Mouse (Mus musculus) forebrain, embryonic 15.5 days (tissue): ENCODE measurements at regions not wholly inside any gene's neighbourhood (a gene's known extent, or its start where the extent isn't known, plus 50 kb on each side); places are given as distances from the start of the nearest gene placed in this dataset.
A peak's percentile ranks its signal among the peaks of the same experiment; 100 is the strongest.

Source experiments
- ATAC-seq: fragments of 200-750 bp; cut with Nextera tagmentation; replicated peaks from 2 replicates; pipeline ENCODE4 v1.8.0; 2017; ENCODE audit warnings: mild to moderate bottlenecking, moderate TSS enrichment, moderate library complexity
- H3K27ac ChIP-seq: fragments of 300-500 bp; sonication (generic); replicated peaks from 2 replicates; pipeline ENCODE4 v1.5.1; 2015; ENCODE audit warnings: mild to moderate bottlenecking, inconsistent platforms
- H3K27me3 ChIP-seq: fragments of 300-500 bp; sonication (generic); 2 replicates; pipeline ENCODE4 v1.6.1; 2015; ENCODE audit warnings: inconsistent platforms
- H3K36me3 ChIP-seq: fragments of 300-500 bp; sonication (generic); 2 replicates; pipeline ENCODE4 v1.6.1; 2015; ENCODE audit warnings: mild to moderate bottlenecking, inconsistent platforms
- H3K4me1 ChIP-seq: fragments of 300-500 bp; sonication (generic); 2 replicates; pipeline ENCODE4 v1.6.1; 2015; ENCODE audit warnings: inconsistent platforms
- H3K4me2 ChIP-seq: fragments of 300-500 bp; sonication (generic); replicated peaks from 2 replicates; pipeline ENCODE4 v1.6.1; 2015; ENCODE audit warnings: mild to moderate bottlenecking, inconsistent platforms
- H3K4me3 ChIP-seq: fragments of 300-500 bp; sonication (generic); 2 replicates; pipeline ENCODE4 v1.5.1; 2015; ENCODE audit warnings: mild to moderate bottlenecking, inconsistent platforms
- H3K9ac ChIP-seq: fragments of 300-500 bp; sonication (generic); replicated peaks from 2 replicates; pipeline ENCODE4 v1.6.1; 2015; ENCODE audit warnings: mild to moderate bottlenecking, inconsistent platforms
- H3K9me3 ChIP-seq: fragments of 300-500 bp; sonication (generic); 2 replicates; pipeline ENCODE4 v1.6.1; 2016; ENCODE audit warnings: inconsistent platforms
- WGBS: fragments of 180-500 bp; shearing (Covaris S2); methylation state at CpG from one replicate; pipeline ENCODE4 v1.1.7; 2015; ENCODE audit warnings: mixed read lengths; 5-methylcytosine and 5-hydroxymethylcytosine counted together

- no peak overlapping the region for H3K4me2 ChIP-seq
- H3K4me1 ChIP-seq = no peaks in the 10 kb centered on the region
- H3K27me3 ChIP-seq = no peaks in the 10 kb centered on the region
- 70% methylated on average over 2 of the region's 2 CpGs for WGBS
- no peak overlapping the region for H3K9ac ChIP-seq
- no peak overlapping the region for H3K4me3 ChIP-seq
- ATAC-seq = no peak
- H3K9me3 ChIP-seq = no peaks in the 10 kb centered on the region
- no peaks in the 10 kb centered on the region for H3K36me3 ChIP-seq
- H3K27ac ChIP-seq = no peak overlapping the region
These were observed 190.0 kb upstream of the Cdh5 start for GRCm38 (mm10) chr8:103911287-103912015.

- Histone ChIP-seq H3K36me3 (no peaks in the 10 kb centered on the region), H3K9me3 (no peaks in the 10 kb centered on the region), H3K27ac (no peak overlapping the region), H3K4me3 (no peak overlapping the region), H3K9ac (no peak overlapping the region), H3K4me2 (no peak overlapping the region), H3K4me1 (no peaks in the 10 kb centered on the region), H3K27me3 (no peaks in the 10 kb centered on the region)
- 79% methylated on average over 9 of the region's 9 CpGs for WGBS
- no peak for ATAC-seq
These were observed 188.2 kb upstream of the Cdh5 start for GRCm38 (mm10) chr8:103912983-103913926.

DNA sequence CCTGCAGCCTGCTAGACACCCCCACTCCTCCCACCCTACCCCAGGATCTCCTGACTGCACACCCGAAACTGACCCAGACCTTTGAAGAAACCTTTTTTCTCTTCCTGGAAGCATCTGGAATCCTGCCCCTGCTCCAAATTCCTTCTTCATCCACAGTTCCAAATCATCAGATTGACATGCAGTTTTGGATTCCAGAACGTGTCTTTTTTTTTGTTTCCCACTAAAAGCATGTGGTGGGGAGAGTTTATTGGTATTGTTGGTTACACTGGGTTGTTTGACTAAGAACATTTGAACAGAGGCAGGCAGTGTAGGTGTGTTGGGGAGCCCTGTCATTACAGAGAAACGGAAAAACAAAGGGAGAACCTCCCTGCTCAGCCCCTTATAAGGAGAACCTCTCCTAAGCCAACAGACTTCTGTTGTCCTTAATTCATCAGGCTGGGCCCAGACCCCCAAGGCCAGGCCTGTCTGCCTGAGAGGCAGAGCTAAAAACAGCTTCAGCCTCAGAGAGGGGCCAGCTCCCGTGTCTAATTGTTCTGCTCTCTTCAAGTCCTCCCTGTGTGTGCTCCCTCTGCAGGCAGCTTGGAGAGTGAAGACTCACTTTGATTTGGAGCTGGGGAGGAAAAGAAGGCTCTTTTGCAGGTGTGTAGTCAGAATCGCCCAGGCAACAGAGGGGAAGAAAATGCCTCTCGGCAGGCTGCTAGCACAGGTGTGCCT, 187.3 kb upstream of the Cdh5 start:
- no peak for ATAC-seq
- WGBS = 47% methylated on average over 6 of the region's 6 CpGs

DNA sequence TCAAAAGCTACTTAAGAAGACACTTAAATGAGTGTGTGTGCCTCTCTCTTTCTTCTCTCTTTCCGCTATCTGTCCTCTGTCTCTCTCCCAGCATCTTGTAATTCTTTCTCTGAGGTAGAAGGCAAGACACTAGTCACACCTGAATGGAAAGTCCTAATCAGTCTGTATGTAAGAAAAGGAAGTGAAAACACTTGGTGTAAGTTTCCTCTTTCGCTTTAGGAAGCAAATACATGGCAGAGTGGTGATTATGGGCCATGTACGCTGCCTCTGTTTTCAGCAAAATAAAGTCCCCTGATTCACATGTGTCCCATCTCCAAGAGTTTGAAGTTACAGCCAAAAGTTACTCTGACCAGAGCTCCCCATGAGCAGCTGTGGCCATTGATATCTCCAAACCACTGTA, 182.1 kb upstream of the Cdh5 start:
- no peaks in the 10 kb centered on the region for H3K27me3 ChIP-seq
- no peak overlapping the region for H3K27ac ChIP-seq
- H3K4me1 ChIP-seq = no peaks in the 10 kb centered on the region
- H3K9me3 ChIP-seq = no peaks in the 10 kb centered on the region
- H3K36me3 ChIP-seq = no peaks in the 10 kb centered on the region
- H3K4me2 ChIP-seq = no peak overlapping the region
- H3K9ac ChIP-seq = no peak overlapping the region
- 92% methylated on average over 3 of the region's 3 CpGs for WGBS
- H3K4me3 ChIP-seq = no peak overlapping the region
- no peak for ATAC-seq

More for the DNA sequence above, 187.3 kb upstream of the Cdh5 start:
- Histone ChIP-seq H3K4me2 (no peak overlapping the region), H3K9ac (no peak overlapping the region), H3K4me3 (no peak overlapping the region), H3K27ac (no peak overlapping the region), H3K9me3 (no peaks in the 10 kb centered on the region), H3K4me1 (no peaks in the 10 kb centered on the region), H3K36me3 (no peaks in the 10 kb centered on the region), H3K27me3 (no peaks in the 10 kb centered on the region)

- WGBS = 90% methylated on average over 4 of the region's 4 CpGs
- Histone ChIP-seq H3K9ac (no peak overlapping the region), H3K36me3 (no peaks in the 10 kb centered on the region)
These were observed 179.8 kb upstream of the Cdh5 start for GRCm38 (mm10) chr8:103921621-103922020.

GRCm38 (mm10) chr8:103922746-103923145, 178.7 kb upstream of the Cdh5 start:
- H3K4me3 ChIP-seq = no peak overlapping the region
- WGBS = 75% methylated on average over 2 of the region's 2 CpGs
- no peaks in the 10 kb centered on the region for H3K9me3 ChIP-seq
- H3K27me3 ChIP-seq = no peaks in the 10 kb centered on the region
- ATAC-seq = no peak
- H3K36me3 ChIP-seq = no peaks in the 10 kb centered on the region
- H3K4me1 ChIP-seq = no peaks in the 10 kb centered on the region
- H3K27ac ChIP-seq = no peak overlapping the region
- H3K9ac ChIP-seq = no peak overlapping the region
- H3K4me2 ChIP-seq = no peak overlapping the region

More at GRCm38 (mm10) chr8:103921621-103922020, 179.8 kb upstream of the Cdh5 start:
- H3K4me2 ChIP-seq = no peak overlapping the region
- H3K4me1 ChIP-seq = no peaks in the 10 kb centered on the region
- H3K4me3 ChIP-seq = no peak overlapping the region
- H3K9me3 ChIP-seq = no peaks in the 10 kb centered on the region
- no peak for ATAC-seq
- no peak overlapping the region for H3K27ac ChIP-seq
- H3K27me3 ChIP-seq = no peaks in the 10 kb centered on the region

GRCm38 (mm10) chr8:103932681-103933080, 168.7 kb upstream of the Cdh5 start:
- Histone ChIP-seq H3K4me3 (no peak overlapping the region), H3K36me3 (no peaks in the 10 kb centered on the region), H3K9me3 (no peaks in the 10 kb centered on the region), H3K9ac (no peak overlapping the region), H3K27me3 (no peaks in the 10 kb centered on the region), H3K27ac (no peak overlapping the region), H3K4me1 (no peaks in the 10 kb centered on the region), H3K4me2 (no peak overlapping the region)
- WGBS = 92% methylated on average over 1 of the region's 1 CpGs
- no peak for ATAC-seq

GRCm38 (mm10) chr8:103936491-103936890, 164.9 kb upstream of the Cdh5 start:
- 64% methylated on average over 3 of the region's 3 CpGs for WGBS
- no peak for ATAC-seq
- H3K9ac ChIP-seq = no peak overlapping the region
- no peak overlapping the region for H3K4me2 ChIP-seq
- no peaks in the 10 kb centered on the region for H3K9me3 ChIP-seq
- H3K27me3 ChIP-seq = no peaks in the 10 kb centered on the region
- H3K4me3 ChIP-seq = no peak overlapping the region
- peaks cover 10% of the 10 kb centered on the region for H3K4me1 ChIP-seq
- H3K36me3 ChIP-seq = no peaks in the 10 kb centered on the region
- H3K27ac ChIP-seq = no peak overlapping the region

DNA sequence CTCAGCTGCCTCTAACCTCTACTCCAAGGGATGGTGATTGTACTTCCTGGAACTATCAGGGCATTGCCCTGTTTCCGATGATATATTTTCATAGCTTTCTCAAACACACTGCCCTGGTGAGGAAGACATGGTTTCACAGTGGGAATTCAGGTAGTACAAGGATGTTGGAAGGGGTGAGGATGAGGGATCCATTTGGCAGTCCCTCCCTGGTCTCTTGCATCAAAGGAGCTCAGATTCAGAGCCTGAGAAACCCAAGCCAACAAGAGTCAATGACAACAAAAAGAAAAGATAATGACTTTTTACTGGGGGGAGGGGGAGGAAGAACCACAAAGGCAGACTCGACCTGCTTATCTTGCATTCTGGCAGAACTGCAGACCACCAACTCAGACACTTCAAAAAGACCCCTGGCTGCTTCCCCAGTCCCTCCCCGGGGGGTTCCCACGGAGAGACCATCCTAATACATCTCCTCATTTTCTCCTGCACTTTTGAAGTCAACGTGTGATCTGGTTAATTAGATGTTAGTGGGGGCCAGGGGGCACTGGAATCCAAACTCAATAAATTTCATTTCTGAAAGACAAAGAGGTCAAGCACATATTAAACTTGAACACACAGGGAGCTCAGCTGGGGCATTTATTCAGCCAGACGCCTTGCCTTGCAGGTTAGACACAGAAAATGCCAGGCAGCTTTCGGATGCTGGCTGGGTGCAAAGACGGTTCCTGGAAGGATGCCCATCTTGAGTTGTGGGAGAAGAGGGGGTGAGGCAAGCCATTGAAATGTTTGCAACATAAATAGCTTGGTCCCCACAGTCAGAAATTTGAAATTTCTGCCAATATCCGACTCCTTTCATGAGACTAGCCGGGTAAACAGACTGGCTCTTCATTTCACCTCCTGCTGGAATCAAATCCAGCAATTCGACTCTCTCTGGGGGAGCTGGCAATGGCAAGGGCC, 162.9 kb upstream of the Cdh5 start:
- H3K27me3 ChIP-seq = no peaks in the 10 kb centered on the region
- H3K4me3 ChIP-seq = no peak overlapping the region
- no peaks in the 10 kb centered on the region for H3K36me3 ChIP-seq
- no peaks in the 10 kb centered on the region for H3K9me3 ChIP-seq
- peaks cover 10% of the 10 kb centered on the region for H3K4me1 ChIP-seq
- H3K9ac ChIP-seq = no peak overlapping the region
- 29% methylated on average over 11 of the region's 11 CpGs for WGBS
- no peak overlapping the region for H3K4me2 ChIP-seq
- H3K27ac ChIP-seq = no peak overlapping the region
- ATAC-seq = peak; percentile 73

GRCm38 (mm10) chr8:103940958-103941532, 160.4 kb upstream of the Cdh5 start:
- no peaks in the 10 kb centered on the region for H3K9me3 ChIP-seq
- ATAC-seq = no peak
- no peak overlapping the region for H3K4me3 ChIP-seq
- no peaks in the 10 kb centered on the region for H3K27me3 ChIP-seq
- H3K4me2 ChIP-seq = no peak overlapping the region
- 88% methylated on average over 6 of the region's 6 CpGs for WGBS
- no peak overlapping the region for H3K9ac ChIP-seq
- H3K4me1 ChIP-seq = peaks cover 10% of the 10 kb centered on the region
- H3K27ac ChIP-seq = no peak overlapping the region
- no peaks in the 10 kb centered on the region for H3K36me3 ChIP-seq

DNA sequence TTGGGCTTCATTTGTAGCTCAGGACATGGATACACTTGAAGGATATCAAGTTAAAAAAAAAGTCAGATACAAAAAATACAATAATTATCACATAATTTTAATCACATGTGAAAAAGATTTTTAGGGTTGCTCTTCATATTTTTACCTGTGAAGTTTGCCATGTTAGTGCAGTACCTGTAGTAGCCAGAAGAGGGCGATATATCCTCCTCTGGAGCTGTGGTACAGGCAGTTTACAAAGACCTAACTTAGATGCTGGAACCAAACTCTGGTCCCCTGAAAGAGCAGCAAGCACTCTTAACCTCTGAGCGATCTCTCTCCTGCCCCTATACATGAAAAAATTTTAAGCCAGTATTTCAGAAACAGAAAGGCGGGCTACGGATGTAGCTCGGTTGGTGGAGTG, 153.0 kb upstream of the Cdh5 start:
- H3K4me1 ChIP-seq = no peaks in the 10 kb centered on the region
- 80% methylated on average over 5 of the region's 5 CpGs for WGBS
- H3K27me3 ChIP-seq = no peaks in the 10 kb centered on the region
- H3K9ac ChIP-seq = no peak overlapping the region
- no peak overlapping the region for H3K27ac ChIP-seq
- H3K4me3 ChIP-seq = no peak overlapping the region
- no peaks in the 10 kb centered on the region for H3K9me3 ChIP-seq
- no peaks in the 10 kb centered on the region for H3K36me3 ChIP-seq
- H3K4me2 ChIP-seq = no peak overlapping the region
- no peak for ATAC-seq
